In the genomic region with DNA sequence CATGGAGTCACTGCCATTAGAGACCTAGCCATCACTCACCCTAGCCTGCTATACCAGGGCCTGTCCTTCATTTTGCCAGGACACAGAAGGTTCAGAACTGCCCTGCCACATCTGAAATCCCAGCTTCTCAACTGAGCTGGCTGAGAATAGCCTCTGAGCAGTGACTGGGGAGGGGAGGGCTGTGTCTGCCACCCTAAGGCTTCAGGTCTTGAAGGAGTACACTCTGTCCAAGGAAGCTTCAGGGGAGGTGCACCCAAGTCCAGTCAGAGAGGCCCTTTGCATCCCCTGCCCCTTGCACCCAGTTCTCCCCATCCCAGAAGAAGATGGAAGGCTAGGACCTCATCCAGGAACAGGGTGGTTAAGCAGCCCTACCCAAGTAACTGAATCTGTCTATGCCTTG, we compare ENCODE assay signal across 8 mouse cellular contexts. TPM values are rescaled to one million over a fixed set of nuclear protein-coding genes. Genes with fewer than 3 reads are reported as not detected.
DNase-seq lines count a peak whose midpoint lies in the region; ATAC-seq and TF ChIP-seq lines count a peak whose summit lies in the region.

No protein-coding gene starts in this region.

- peak overlapping the region; percentile 61 for H3K4me3 ChIP-seq in cerebellum, adult 2 months (replicated peaks; ENCODE audit: insufficient read depth, low read depth, low read length)
- H3K4me3 ChIP-seq in intestine, embryonic 16.5 days (ENCODE audit: low read length), result peak overlapping the region; percentile 96
- peak overlapping the region; percentile 94 for H3K4me3 ChIP-seq in neural tube, embryonic 14.5 days (ENCODE audit: low read depth, low read length)

- peak in 1 of 2 experiments; percentile 29 for DNase-seq in cerebellum, adult 2 months
- no peak for DNase-seq in cerebellum, adult 11-12 months
- peak; percentile 1 for DNase-seq in right cerebral cortex, postnatal 4 days
- no peak for DNase-seq in right cerebral cortex, postnatal 25 days
- no peak for DNase-seq in embryo, embryonic 10 days (ENCODE audit: low spot score)
- no peak for DNase-seq in embryo, embryonic 11 days

- H3K9ac ChIP-seq in intestine, embryonic 16.5 days (ENCODE audit: low read depth, low read length), result peak overlapping the region; percentile 90
- H3K9ac ChIP-seq in neural tube, embryonic 14.5 days (replicated peaks; ENCODE audit: low read depth, low read length), result no peak overlapping the region

- peak overlapping the region; percentile 30; the same call in 1 of the 2 replicates for H3K27ac ChIP-seq in cerebellum, adult 2 months (ENCODE audit: insufficient read depth, low read length)
- no peak overlapping the region for H3K27ac ChIP-seq in intestine, embryonic 16.5 days (ENCODE audit: low read length)
- H3K27ac ChIP-seq in neural tube, embryonic 14.5 days (ENCODE audit: low read depth, low read length), result no peak overlapping the region

- no peak for TF ChIP-seq CTCF in cerebellum, adult 2 months (IDR thresholded peaks at IDR 0.05; ENCODE audit: borderline replicate concordance, insufficient read depth, low read depth, low read length)

- no peaks in the 10 kb centered on the region for H3K9me3 ChIP-seq in intestine, embryonic 16.5 days (ENCODE audit: control insufficient read depth, low read length)
- H3K9me3 ChIP-seq in neural tube, embryonic 14.5 days (ENCODE audit: control insufficient read depth, low read length), result no peaks in the 10 kb centered on the region

- TF ChIP-seq POLR2A in cerebellum, adult 2 months (IDR thresholded peaks at IDR 0.05; ENCODE audit: borderline replicate concordance, insufficient read depth, low read length), result no peak

- peaks cover 56% of the 10 kb centered on the region for H3K4me1 ChIP-seq in cerebellum, adult 2 months (ENCODE audit: control insufficient read depth, insufficient read depth, low read length)
- H3K4me1 ChIP-seq in intestine, embryonic 16.5 days (ENCODE audit: control insufficient read depth, insufficient read depth, low read length), result peaks cover 31% of the 10 kb centered on the region
- H3K4me1 ChIP-seq in neural tube, embryonic 14.5 days (ENCODE audit: control insufficient read depth, insufficient read depth, low read length), result peaks cover 30% of the 10 kb centered on the region

- H3K27me3 ChIP-seq in cerebellum, adult 2 months (ENCODE audit: control insufficient read depth, insufficient read depth, low read length), result no peaks in the 10 kb centered on the region
- no peaks in the 10 kb centered on the region for H3K27me3 ChIP-seq in intestine, embryonic 16.5 days (replicated peaks; ENCODE audit: control insufficient read depth, insufficient read depth, low read length)
- H3K27me3 ChIP-seq in neural tube, embryonic 14.5 days (ENCODE audit: control insufficient read depth, insufficient read depth, low read length), result no peaks in the 10 kb centered on the region

- H3K4me2 ChIP-seq in intestine, embryonic 16.5 days (ENCODE audit: low read depth, low read length), result peak overlapping the region; percentile 76
- peak overlapping the region; percentile 79 for H3K4me2 ChIP-seq in neural tube, embryonic 14.5 days (ENCODE audit: low read depth, low read length)

- ATAC-seq in intestine, embryonic 16.5 days, result no peak
- ATAC-seq in neural tube, embryonic 14.5 days (ENCODE audit: low read depth), result no peak

- no peaks in the 10 kb centered on the region for H3K36me3 ChIP-seq in intestine, embryonic 16.5 days (ENCODE audit: control insufficient read depth, insufficient read depth, low read length)
- H3K36me3 ChIP-seq in neural tube, embryonic 14.5 days (ENCODE audit: control insufficient read depth, insufficient read depth, low read length), result peaks cover 8% of the 10 kb centered on the region; the same call in 1 of the 2 replicates

RNA-seq across cellular contexts. Expression of a gene that starts 1.7 kb away (rescaled TPM):
- 91.6 and 96.5 TPM in 2 replicates for polyA plus RNA-seq in cerebellum, adult 2 months (2012; rRNA removed)
- 20.2 TPM in 2 replicates for polyA plus RNA-seq in intestine, embryonic 16.5 days (2015; fragmentation: Nextera tagmentation; extraction: Ambion mirVana)
- polyA plus RNA-seq in neural tube, embryonic 14.5 days (2014; fragmentation: Nextera tagmentation; extraction: Ambion mirVana), result 26.7 and 36.2 TPM in 2 replicates

RNA-seq across cellular contexts. Expression of a gene that starts 16.5 kb away (rescaled TPM):
- polyA plus RNA-seq in cerebellum, adult 2 months (2012; rRNA removed), result 11.0 TPM in 2 replicates
- 23.9 and 25.7 TPM in 2 replicates for polyA plus RNA-seq in intestine, embryonic 16.5 days (2015; fragmentation: Nextera tagmentation; extraction: Ambion mirVana)
- polyA plus RNA-seq in neural tube, embryonic 14.5 days (2014; fragmentation: Nextera tagmentation; extraction: Ambion mirVana), result 12.3 and 12.7 TPM in 2 replicates

RNA-seq across cellular contexts. Expression of a gene that starts 16.5 kb away (rescaled TPM):
- 0.82 and 1.0 TPM in 2 replicates for polyA plus RNA-seq in cerebellum, adult 2 months (2012; rRNA removed)
- 0.23 and 0.24 TPM in 2 replicates for polyA plus RNA-seq in intestine, embryonic 16.5 days (2015; fragmentation: Nextera tagmentation; extraction: Ambion mirVana)
- 0.26 and 0.74 TPM in 2 replicates for polyA plus RNA-seq in neural tube, embryonic 14.5 days (2014; fragmentation: Nextera tagmentation; extraction: Ambion mirVana)
